Mouse (Mus musculus): ENCODE data around the gene Gna14. TPM values are rescaled to one million over a fixed set of nuclear protein-coding genes. Genes with fewer than 3 reads are reported as not detected.

The Gna14 gene
- total and polyA plus RNA-seq, 3 experiments, result 0.26 to 0.89 (median 0.45) TPM

DNA sequence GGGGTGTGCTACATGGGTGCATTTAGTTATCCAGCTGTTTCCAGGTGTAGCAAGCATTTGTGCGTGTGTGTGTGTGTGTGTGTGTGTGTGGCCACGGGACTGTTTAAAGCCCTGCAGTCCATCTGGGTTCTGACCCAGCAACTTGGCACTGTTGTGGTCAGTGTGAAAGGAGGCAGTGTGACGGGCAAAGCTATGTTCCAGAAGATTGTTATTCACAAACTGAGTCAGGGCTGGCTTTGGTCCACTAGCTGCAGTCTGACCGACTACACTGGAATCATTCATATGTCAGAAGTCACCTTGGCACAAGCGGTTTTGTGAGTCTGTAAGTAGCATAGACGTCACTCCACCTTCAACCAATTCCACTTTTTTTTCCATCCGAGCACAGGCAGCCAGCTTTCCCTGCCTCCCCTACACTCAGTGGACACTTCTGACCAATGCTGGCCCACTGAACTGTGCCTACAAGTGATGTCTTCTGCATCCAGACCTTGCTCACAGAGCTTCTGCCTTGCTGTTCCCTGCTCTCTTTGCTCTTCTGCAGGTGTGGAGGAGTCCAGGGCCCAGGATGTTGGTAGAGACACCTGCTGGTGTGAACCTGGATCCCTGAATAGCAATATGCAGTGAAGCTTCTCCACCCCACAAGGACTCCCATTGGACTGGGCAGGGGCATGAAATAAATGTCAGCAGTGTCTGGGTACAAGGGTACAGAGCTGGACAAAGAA is 157.9 kb downstream of the Gna14 start:
- WGBS, result 75% methylated on average over 7 of the region's 7 CpGs
- Histone ChIP-seq H3K4me1 (ENCODE audit: control insufficient read depth, insufficient read depth, low read length) (no peaks in the 10 kb centered on the region), H3K79me2 (replicated peaks; ENCODE audit: control insufficient read depth, insufficient read depth, low read length) (no peaks in the 10 kb centered on the region), H3K36me3 (ENCODE audit: control insufficient read depth, insufficient read depth, low read length) (no peaks in the 10 kb centered on the region), H3K4me3 (no peak overlapping the region), H3K27me3 (ENCODE audit: control insufficient read depth, insufficient read depth, low read length) (no peaks in the 10 kb centered on the region), H3K27ac (no peak overlapping the region), H3K9ac (ENCODE audit: low read depth, low read length) (no peak overlapping the region)
- DNase-seq, result no peak
- TF ChIP-seq EP300 (IDR thresholded peaks at IDR 0.05; ENCODE audit: insufficient read depth, low read depth, low read length), result no peak
- TF ChIP-seq POLR2A (IDR thresholded peaks at IDR 0.05; ENCODE audit: insufficient read depth, low read depth, low read length), result no peak
- no peak for TF ChIP-seq CTCF (IDR thresholded peaks at IDR 0.05)
- intact Hi-C loops (cut with DNase I), result no loop called here

DNA sequence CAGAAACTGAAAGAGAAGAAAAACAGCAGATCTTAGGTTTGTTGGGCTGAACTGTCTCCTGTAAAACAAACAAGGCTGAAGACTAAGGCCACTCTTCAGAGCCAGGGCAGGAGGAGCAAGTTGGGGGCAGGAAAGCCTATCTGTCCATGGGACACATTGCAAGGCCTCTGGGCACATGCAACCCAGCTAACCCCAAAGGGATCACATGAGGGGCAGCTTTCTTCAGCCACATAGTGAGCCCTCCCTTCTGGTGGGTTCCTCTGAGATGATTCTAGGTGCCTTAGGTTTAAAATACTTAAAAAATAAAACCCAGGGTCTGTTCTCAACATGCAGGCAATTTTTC is 158.4 kb downstream of the Gna14 start:
- TF ChIP-seq POLR2A (IDR thresholded peaks at IDR 0.05; ENCODE audit: insufficient read depth, low read depth, low read length), result no peak
- no peak for TF ChIP-seq CTCF (IDR thresholded peaks at IDR 0.05)
- Histone ChIP-seq H3K9ac (ENCODE audit: low read depth, low read length) (no peak overlapping the region), H3K36me3 (ENCODE audit: control insufficient read depth, insufficient read depth, low read length) (no peaks in the 10 kb centered on the region), H3K4me3 (no peak overlapping the region), H3K79me2 (replicated peaks; ENCODE audit: control insufficient read depth, insufficient read depth, low read length) (no peaks in the 10 kb centered on the region), H3K4me1 (ENCODE audit: control insufficient read depth, insufficient read depth, low read length) (no peaks in the 10 kb centered on the region), H3K27ac (no peak overlapping the region), H3K27me3 (ENCODE audit: control insufficient read depth, insufficient read depth, low read length) (no peaks in the 10 kb centered on the region)
- intact Hi-C loops (cut with DNase I), result no loop called here
- DNase-seq, result no peak

DNA sequence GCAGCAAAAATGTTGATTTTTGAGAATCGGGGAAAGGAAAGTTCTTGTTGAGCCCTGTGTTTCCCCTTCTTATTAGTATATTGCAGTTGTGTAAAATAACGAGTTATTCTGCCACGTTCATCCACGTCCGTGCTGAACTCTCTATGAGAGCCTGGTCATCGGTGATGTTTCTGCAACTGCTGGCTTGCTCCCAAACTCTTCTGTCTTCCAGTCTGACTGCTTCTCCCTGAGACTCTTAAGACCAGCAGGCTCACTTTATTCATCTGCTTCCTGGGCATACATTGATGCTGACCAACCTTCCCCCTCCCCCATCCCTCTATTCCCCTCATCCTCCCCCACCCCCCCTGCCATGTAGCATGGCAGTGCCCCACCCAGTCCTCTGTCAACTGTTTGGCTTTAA is 161.7 kb downstream of the Gna14 start:
- Histone ChIP-seq H3K4me1 (ENCODE audit: control insufficient read depth, insufficient read depth, low read length) (no peaks in the 10 kb centered on the region), H3K27ac (no peak overlapping the region), H3K36me3 (ENCODE audit: control insufficient read depth, insufficient read depth, low read length) (no peaks in the 10 kb centered on the region), H3K79me2 (replicated peaks; ENCODE audit: control insufficient read depth, insufficient read depth, low read length) (no peaks in the 10 kb centered on the region), H3K27me3 (ENCODE audit: control insufficient read depth, insufficient read depth, low read length) (no peaks in the 10 kb centered on the region), H3K9ac (ENCODE audit: low read depth, low read length) (no peak overlapping the region), H3K4me3 (no peak overlapping the region)
- no peak for DNase-seq
- no peak for TF ChIP-seq POLR2A (IDR thresholded peaks at IDR 0.05; ENCODE audit: insufficient read depth, low read depth, low read length)
- no peak for TF ChIP-seq EP300 (IDR thresholded peaks at IDR 0.05; ENCODE audit: insufficient read depth, low read depth, low read length)
- TF ChIP-seq CTCF (IDR thresholded peaks at IDR 0.05), result no peak
- intact Hi-C loops (cut with DNase I), result no loop called here
- WGBS, result 80% methylated on average over 6 of the region's 6 CpGs

DNA sequence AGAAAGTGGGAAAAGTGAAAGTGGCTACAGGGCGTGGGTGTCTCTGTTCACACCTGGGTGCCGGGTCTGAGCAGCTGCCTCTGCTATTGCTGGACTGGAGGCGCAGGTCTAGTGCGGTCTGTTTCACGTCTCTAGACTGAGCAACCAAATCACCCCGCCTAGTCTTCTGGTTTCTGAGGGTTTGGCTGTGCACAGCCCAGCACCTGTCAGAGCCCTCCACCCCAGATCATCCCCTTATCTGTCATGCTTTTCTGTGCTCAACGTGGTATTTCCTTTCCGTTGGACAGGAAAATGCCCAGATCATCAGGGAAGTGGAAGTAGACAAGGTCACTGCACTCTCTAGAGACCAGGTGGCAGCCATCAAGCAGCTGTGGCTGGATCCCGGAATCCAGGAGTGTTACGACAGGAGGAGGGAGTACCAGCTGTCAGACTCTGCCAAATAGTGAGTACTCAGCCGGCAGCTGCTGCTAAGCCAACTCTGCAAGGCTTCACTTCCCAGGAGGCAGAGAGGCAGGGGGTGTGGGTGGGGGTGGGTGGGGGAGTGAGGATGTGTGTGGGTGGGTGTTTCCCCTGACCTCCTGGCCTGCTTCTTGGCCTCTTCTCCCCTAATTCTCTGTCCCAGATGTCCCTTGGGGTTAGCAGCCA is 163.2 kb downstream of the Gna14 start:
- 37% methylated on average over 11 of the region's 11 CpGs for WGBS
- intact Hi-C loops (cut with DNase I), result loop anchor here (1.0 to 2.0 kb wide), 4 partner anchors 163 to 600 kb away; partner anchors contain the start of gene Gna14
- no peaks in the 10 kb centered on the region for H3K27me3 ChIP-seq (ENCODE audit: control insufficient read depth, insufficient read depth, low read length)
- no peak overlapping the region for H3K27ac ChIP-seq
- no peaks in the 10 kb centered on the region for H3K79me2 ChIP-seq (replicated peaks; ENCODE audit: control insufficient read depth, insufficient read depth, low read length)
- TF ChIP-seq CTCF (IDR thresholded peaks at IDR 0.05) (no peak), POLR2A (IDR thresholded peaks at IDR 0.05; ENCODE audit: insufficient read depth, low read depth, low read length) (no peak), EP300 (IDR thresholded peaks at IDR 0.05; ENCODE audit: insufficient read depth, low read depth, low read length) (no peak)
- no peak overlapping the region for H3K4me3 ChIP-seq
- H3K9ac ChIP-seq (ENCODE audit: low read depth, low read length), result no peak overlapping the region
- H3K36me3 ChIP-seq (ENCODE audit: control insufficient read depth, insufficient read depth, low read length), result no peaks in the 10 kb centered on the region
- DNase-seq, result peak; percentile 22 to 25
- no peaks in the 10 kb centered on the region for H3K4me1 ChIP-seq (ENCODE audit: control insufficient read depth, insufficient read depth, low read length)

DNA sequence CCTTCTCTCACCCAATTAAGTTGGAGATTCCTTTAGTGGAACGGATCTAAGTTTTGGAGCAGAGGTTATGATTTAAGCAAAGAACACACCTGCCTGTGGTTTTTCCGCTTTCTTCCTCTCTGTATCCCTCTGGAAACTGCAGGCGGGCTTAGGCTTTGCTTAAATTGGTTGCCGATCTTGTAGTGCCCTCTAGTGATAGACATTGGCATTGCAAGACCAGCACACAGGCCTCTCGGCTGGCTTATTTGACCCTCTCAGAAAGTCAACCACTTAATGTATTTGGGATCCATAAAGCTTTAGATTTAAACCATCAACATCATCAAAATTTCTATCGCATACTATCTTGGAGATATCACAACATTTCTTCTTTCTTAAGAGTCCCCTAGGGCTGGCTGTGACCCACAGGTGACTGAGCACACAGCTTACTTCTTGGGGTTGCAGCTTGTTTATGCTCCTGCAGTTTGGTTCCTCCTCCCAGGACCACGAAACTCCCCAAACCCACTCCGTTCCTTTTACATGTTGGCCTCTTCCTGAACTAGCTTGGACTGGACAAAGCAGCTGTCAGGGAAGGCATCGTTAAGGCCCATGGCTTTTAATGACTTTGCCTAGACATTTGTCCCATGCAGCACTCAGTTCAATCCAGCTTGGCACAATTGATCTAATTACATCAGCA is 163.9 kb downstream of the Gna14 start:
- no peaks in the 10 kb centered on the region for H3K36me3 ChIP-seq (ENCODE audit: control insufficient read depth, insufficient read depth, low read length)
- TF ChIP-seq EP300 (IDR thresholded peaks at IDR 0.05; ENCODE audit: insufficient read depth, low read depth, low read length), result peak; percentile 80
- no peak for TF ChIP-seq POLR2A (IDR thresholded peaks at IDR 0.05; ENCODE audit: insufficient read depth, low read depth, low read length)
- TF ChIP-seq CTCF (IDR thresholded peaks at IDR 0.05), result no peak; the same call in 1 of the 2 replicates
- no peak overlapping the region for H3K9ac ChIP-seq (ENCODE audit: low read depth, low read length)
- H3K79me2 ChIP-seq (replicated peaks; ENCODE audit: control insufficient read depth, insufficient read depth, low read length), result no peaks in the 10 kb centered on the region
- intact Hi-C loops (cut with DNase I), result loop anchor here (1.0 to 2.0 kb wide), 4 partner anchors 164 to 601 kb away; partner anchors contain the start of gene Gna14
- WGBS, result 16% methylated on average over 9 of the region's 9 CpGs
- H3K27ac ChIP-seq, result no peak overlapping the region
- H3K4me3 ChIP-seq, result no peak overlapping the region
- peak; percentile 51 to 57 for DNase-seq
- H3K27me3 ChIP-seq (ENCODE audit: control insufficient read depth, insufficient read depth, low read length), result no peaks in the 10 kb centered on the region
- H3K4me1 ChIP-seq (ENCODE audit: control insufficient read depth, insufficient read depth, low read length), result no peaks in the 10 kb centered on the region

DNA sequence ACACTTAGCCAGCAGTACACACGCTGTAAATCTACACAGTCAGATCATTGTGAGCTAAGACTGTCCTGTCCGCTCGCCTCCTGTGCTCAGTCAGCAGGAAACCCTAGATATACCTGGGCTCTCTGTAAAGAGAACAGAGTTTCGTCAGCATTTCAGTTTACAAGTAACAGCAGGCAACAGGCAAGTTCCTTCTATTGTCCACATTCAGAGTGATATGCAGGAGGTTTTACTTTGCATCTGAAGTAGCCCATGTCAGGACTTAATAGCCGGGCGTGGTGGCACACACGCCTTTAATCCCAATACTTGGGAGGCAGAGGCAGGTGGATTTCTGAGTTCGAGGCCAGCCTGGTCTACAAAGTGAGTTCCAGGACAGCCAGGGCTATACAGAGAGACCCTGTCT is 166.5 kb downstream of the Gna14 start:
- intact Hi-C loops (cut with DNase I), result loop anchor here (5.0 kb wide), 1 partner anchor 470 kb away; the partner anchor contains the start of gene Gnaq
- no peak overlapping the region for H3K27ac ChIP-seq
- no peak for TF ChIP-seq EP300 (IDR thresholded peaks at IDR 0.05; ENCODE audit: insufficient read depth, low read depth, low read length)
- no peak for TF ChIP-seq POLR2A (IDR thresholded peaks at IDR 0.05; ENCODE audit: insufficient read depth, low read depth, low read length)
- TF ChIP-seq CTCF (IDR thresholded peaks at IDR 0.05), result no peak
- H3K79me2 ChIP-seq (replicated peaks; ENCODE audit: control insufficient read depth, insufficient read depth, low read length), result no peaks in the 10 kb centered on the region
- no peaks in the 10 kb centered on the region for H3K27me3 ChIP-seq (ENCODE audit: control insufficient read depth, insufficient read depth, low read length)
- H3K9ac ChIP-seq (ENCODE audit: low read depth, low read length), result no peak overlapping the region
- no peak for DNase-seq
- no peaks in the 10 kb centered on the region for H3K36me3 ChIP-seq (ENCODE audit: control insufficient read depth, insufficient read depth, low read length)
- 78% methylated on average over 8 of the region's 8 CpGs for WGBS
- no peaks in the 10 kb centered on the region for H3K4me1 ChIP-seq (ENCODE audit: control insufficient read depth, insufficient read depth, low read length)
- no peak overlapping the region for H3K4me3 ChIP-seq

All from heart, adult 2 months (tissue).